ENCODE assay signal across 10 mouse cellular contexts in the genomic region with DNA sequence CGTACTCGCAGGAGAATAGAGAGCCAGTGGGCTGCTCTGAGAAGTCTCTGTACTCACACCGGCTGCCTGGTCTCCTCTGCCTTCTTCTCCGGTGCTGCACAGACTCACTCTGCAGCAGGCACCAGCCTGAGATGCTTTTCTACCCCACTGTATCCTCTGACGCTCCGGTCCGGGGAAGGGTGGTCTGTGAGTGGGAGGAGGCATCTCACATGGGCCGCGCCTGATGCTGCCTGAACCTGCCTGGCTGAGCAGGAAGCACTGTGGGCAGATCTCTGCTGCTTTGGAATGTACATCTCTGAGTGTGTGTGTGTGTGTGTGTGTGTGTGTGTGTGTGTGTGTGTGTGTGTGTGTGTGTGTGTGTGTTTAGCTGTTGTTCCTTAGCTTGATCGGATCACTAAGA. TPM values are rescaled to one million over a fixed set of nuclear protein-coding genes. Genes with fewer than 3 reads are reported as not detected.
DNase-seq lines count a peak whose midpoint lies in the region; ATAC-seq lines count a peak whose summit lies in the region.
"Had no signal": no experiment of that assay in that cellular context is flagged by ENCODE, and none has a peak within 500 bp of the region (broad histone marks: within the 10 kb centered on the region; RNA-seq: fewer than 3 reads in every experiment).

Gene Upk1b, minus strand, starts transcription at position 238 of the 400 bp plus-strand sequence.

- intact Hi-C loops in heart, postnatal 14 days (cut with DNase I) = no loop called here

- H3K9me3 ChIP-seq in heart, embryonic 12.5 days (replicated peaks) = no peaks in the 10 kb centered on the region
- H3K9me3 ChIP-seq in embryonic facial prominence, embryonic 14.5 days (ENCODE audit: control insufficient read depth, low read length) = no peaks in the 10 kb centered on the region

- H3K4me3 ChIP-seq in heart, embryonic 12.5 days = 0 out of 2 replicates have a peak within 1 kb of the TSS, but pooled peaks have one; percentile 5
- H3K4me3 ChIP-seq in embryonic facial prominence, embryonic 14.5 days (ENCODE audit: low read depth, low read length) = no peak within 1 kb of the TSS

- no peak within 1 kb of the TSS for H3K27ac ChIP-seq in heart, embryonic 12.5 days (ENCODE audit: poor library complexity, severe bottlenecking)
- no peak within 1 kb of the TSS for H3K27ac ChIP-seq in embryonic facial prominence, embryonic 14.5 days (replicated peaks; ENCODE audit: low read depth, low read length)

- 21% methylated on average over 10 of the region's 10 CpGs for WGBS in heart, embryonic 12.5 days
- WGBS in embryonic facial prominence, embryonic 14.5 days = 22% methylated on average over 10 of the region's 10 CpGs

- 0 out of 2 replicates have a peak, but pooled peaks cover 4% of the 10 kb centered on the region for H3K27me3 ChIP-seq in heart, embryonic 12.5 days (replicated peaks)
- no peaks in the 10 kb centered on the region; the same call in 1 of the 2 replicates for H3K27me3 ChIP-seq in embryonic facial prominence, embryonic 14.5 days (replicated peaks; ENCODE audit: control insufficient read depth, insufficient read depth, low read length)

- H3K4me2 ChIP-seq in heart, embryonic 12.5 days = peak within 1 kb of the TSS; percentile 36; the same call in 1 of the 2 replicates
- no peak within 1 kb of the TSS for H3K4me2 ChIP-seq in embryonic facial prominence, embryonic 14.5 days (ENCODE audit: low read depth, low read length)

- DNase-seq in heart, postnatal 14 days = no peak
- peak; percentile 14 for DNase-seq in CD4-positive, CD25-positive, alpha-beta regulatory T cell, adult 2 months (ENCODE audit: low read depth, low spot score)
- DNase-seq in embryonic facial prominence, embryonic 14.5 days (ENCODE audit: low spot score) = peak; percentile 66
- DNase-seq in T-cell, adult 2 months (ENCODE audit: low spot score) = no peak
- no peak for DNase-seq in adrenal gland, postnatal 14 days
- DNase-seq: adrenal gland, postnatal 10 days; midbrain, embryonic 14.5 days had no signal

- 0 out of 2 replicates have a peak, but pooled peaks have one; percentile 22 for ATAC-seq in heart, embryonic 12.5 days (ENCODE audit: insufficient number of reproducible peaks, low FRiP score)
- ATAC-seq in embryonic facial prominence, embryonic 14.5 days (ENCODE audit: low read depth) = peak; percentile 87
- peak; percentile 30; the same call in 1 of the 2 replicates for ATAC-seq in megakaryocyte, adult 5-6 weeks (ENCODE audit: poor library complexity, severe bottlenecking)
- no peak for ATAC-seq in megakaryocyte-erythroid progenitor cell, adult 5-6 weeks (replicated peaks; ENCODE audit: low FRiP score, low TSS enrichment, poor library complexity, severe bottlenecking)

- no peaks in the 10 kb centered on the region for H3K36me3 ChIP-seq in heart, embryonic 12.5 days
- H3K36me3 ChIP-seq in embryonic facial prominence, embryonic 14.5 days (ENCODE audit: control insufficient read depth, insufficient read depth, low read length) = no peaks in the 10 kb centered on the region

- H3K9ac ChIP-seq in heart, embryonic 12.5 days = no peak within 1 kb of the TSS
- peak within 1 kb of the TSS; percentile 40; the same call in 1 of the 2 replicates for H3K9ac ChIP-seq in embryonic facial prominence, embryonic 14.5 days (ENCODE audit: low read depth, low read length)

- peaks cover 11% of the 10 kb centered on the region for H3K4me1 ChIP-seq in heart, embryonic 12.5 days (replicated peaks)
- H3K4me1 ChIP-seq in embryonic facial prominence, embryonic 14.5 days (ENCODE audit: control insufficient read depth, insufficient read depth, low read length) = no peaks in the 10 kb centered on the region

RNA-seq across cellular contexts. Expression of gene Upk1b, which starts in this region (rescaled TPM):
- polyA plus RNA-seq in heart, embryonic 12.5 days (2016; fragmentation: Nextera tagmentation; extraction: Ambion mirVana) = 21.2 and 21.4 TPM in 2 replicates
- 1 to 10 TPM; 6.7 to 8.1 TPM for total RNA-seq in heart, postnatal 14 days (2021)
- polyA plus RNA-seq in embryonic facial prominence, embryonic 14.5 days (2014; fragmentation: Nextera tagmentation; extraction: Ambion mirVana) = 21.9 and 34.4 TPM in 2 replicates
- total RNA-seq in megakaryocyte, adult 5-6 weeks (2015) = 1.0 and 1.3 TPM in 2 replicates
- 1.2 and 1.7 TPM in 2 replicates for total RNA-seq in megakaryocyte, adult 5-6 weeks (2017)
- total RNA-seq in adrenal gland, postnatal 14 days (2021) = 3.3 and 3.7 TPM in 2 replicates
- total RNA-seq in megakaryocyte-erythroid progenitor cell, adult 5-6 weeks (2014; fragmentation: Nextera tagmentation) = not detected in 2 replicates
- not detected in 2 replicates for total RNA-seq in megakaryocyte-erythroid progenitor cell, adult 5-6 weeks (2017)

Comparison
In these comparisons a context has a peak if more than half of its experiments do, and no peak if none do; other contexts are left out.
1. DNase-seq: peak in CD4-positive, CD25-positive, alpha-beta regulatory T cell, adult 2 months (single experiment) and embryonic facial prominence, embryonic 14.5 days (single experiment); none in heart, postnatal 14 days (0 of 2), T-cell, adult 2 months (single experiment) and adrenal gland, postnatal 14 days (single experiment).